Mouse (Mus musculus) B cell, adult (primary cell): Measurements from ENCODE around the gene Olfr1344. TPM values are rescaled to one million over a fixed set of nuclear protein-coding genes. Genes with fewer than 3 reads are reported as not detected.

Source experiments
- total RNA-seq: library from RNA; stranded (reverse); gene quantifications from 4 replicates; pipeline ENCODE4 v1.2.4, GENCODE M21; 2023; ENCODE audit not compliant: inconsistent age

The Olfr1344 gene
- not detected in 4 replicates for total RNA-seq

DNA sequence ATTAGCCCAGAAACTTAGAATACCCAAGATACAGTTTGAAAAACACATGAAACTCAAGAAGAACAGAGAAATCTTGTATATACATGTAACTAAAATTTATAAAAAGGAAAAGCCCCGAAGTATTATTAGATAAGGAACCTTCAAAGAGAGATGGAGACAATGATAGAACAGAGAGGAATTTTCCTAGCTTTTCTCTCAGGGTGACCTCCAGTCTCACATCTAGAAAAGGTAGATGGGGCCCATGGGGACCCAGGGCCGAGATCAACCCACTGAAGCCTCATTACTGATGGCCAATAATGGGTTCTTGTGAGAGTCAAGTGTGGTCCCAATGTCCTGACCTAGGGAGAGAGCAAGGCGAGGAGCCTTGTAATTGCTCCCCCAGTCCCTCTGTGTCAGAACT, at the start of gene Olfr1344:
TSS of gene Olfr1344 (plus strand) at position 301 of the 400 bp plus-strand sequence.

DNA sequence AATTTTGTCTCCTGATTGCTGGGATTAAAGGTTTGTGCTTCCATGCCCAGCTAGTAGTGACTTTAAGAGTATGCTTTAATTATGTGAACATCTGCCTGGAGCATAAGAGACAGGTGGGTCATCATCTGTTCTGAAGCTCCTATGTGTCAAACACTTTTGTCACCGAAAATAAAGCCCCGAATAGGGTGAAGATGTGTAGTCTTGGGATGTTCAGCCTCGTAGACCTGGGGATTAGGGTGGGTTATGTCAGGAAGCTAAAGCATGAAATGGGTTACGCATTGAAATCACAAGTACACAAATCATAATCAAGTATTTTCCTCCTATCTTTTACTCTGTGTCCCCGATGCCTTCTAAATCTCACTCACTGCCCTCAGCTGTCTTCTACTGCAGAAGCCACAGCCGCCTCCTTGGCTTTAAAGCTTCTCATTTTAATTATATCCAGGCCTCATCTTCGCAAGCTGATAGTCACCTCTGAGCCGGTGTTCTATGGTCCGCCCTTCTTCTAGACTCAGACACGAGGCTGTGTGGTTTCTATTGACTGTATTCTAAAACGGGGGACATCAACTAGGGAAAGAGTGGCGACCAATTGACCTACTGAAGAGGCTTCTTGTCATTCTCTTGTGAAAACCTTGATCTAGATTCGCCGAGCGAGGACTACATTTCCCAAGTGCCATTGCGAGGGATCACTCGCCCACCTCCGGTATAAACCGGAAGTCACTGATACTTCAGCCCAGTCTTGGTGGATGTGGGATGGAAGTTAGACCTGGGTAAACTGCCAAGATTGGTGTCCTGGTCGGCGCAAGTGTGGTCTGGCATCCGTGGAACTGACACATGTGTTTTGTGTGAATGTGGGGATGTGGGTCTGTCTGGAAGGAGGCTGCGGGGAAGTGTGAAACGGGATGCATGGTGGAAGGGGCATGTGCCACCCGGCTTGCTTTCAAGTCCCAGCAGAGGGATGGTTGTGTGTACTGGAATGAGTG, 40.2 kb upstream of the Olfr1344 start, which contains the start of gene Smim17:
TSS of gene Smim17 (plus strand) at position 720 of the 980 bp plus-strand sequence.

DNA sequence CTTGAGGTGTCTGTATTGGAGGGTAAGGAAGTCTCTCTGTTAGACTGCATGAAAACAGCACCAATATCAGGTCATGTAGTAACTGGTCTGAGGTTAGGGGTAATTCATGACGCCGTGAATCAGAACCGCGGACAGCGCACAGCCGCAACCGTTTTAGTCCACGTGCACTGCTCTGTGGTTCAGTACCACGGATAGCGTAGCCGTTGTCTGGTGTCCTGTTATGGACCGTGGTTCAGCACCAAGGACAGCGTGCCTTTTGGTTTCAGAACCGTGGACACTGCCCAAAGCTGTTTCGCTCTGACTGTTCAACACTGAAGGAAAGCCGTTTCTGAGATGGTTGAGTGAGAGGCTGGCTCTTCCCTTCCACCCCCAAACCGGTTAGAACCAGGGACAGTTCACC, 28.4 kb upstream of the Olfr1344 start, which contains the start of gene Gm20715:
TSS of gene Gm20715 (plus strand) at position 235 of the 400 bp plus-strand sequence.

DNA sequence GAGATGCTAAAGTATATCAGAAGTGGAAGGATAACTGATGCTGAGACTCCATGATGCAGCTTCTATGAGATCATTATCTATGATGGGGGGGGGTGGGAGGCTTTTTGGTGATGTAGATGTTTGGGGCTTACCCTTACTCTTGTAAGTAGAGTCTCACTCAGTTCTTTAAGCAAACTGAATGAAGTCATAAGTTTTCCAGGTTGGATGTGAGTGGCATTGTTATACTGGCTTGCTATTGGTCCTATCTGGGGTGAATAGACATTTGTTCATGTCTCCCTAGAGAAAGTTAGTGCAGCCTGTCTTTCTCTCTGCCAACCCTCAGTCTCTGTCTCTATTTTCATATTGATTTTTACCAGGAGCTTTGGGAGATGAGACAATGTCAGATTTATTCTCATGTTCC, 17.4 kb downstream of the Olfr1344 start, which contains the start of gene Olfr1336:
TSS of gene Olfr1336 (plus strand) at position 301 of the 400 bp plus-strand sequence.

DNA sequence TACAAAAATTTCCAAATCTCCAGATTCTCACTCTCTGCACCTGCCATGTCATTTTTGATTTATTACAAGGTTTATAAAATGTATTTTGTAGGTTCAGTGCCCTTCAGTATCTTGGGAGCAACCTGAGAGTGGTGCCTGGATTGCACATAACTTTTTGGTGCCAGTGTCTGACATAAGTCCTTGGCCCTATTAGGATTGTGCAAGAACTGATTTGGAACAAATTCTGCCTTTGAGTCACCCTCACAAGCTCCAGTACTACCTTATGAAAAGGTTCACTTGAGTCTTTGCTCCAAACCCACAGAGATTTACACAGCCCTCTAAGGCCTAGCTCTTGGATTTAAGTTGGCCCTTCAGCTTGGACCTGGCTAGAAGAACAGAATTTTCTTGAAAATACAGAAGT, 28.5 kb downstream of the Olfr1344 start, which contains the start of gene Olfr1346:
TSS of gene Olfr1346 (plus strand) at position 151 of the 400 bp plus-strand sequence.

DNA sequence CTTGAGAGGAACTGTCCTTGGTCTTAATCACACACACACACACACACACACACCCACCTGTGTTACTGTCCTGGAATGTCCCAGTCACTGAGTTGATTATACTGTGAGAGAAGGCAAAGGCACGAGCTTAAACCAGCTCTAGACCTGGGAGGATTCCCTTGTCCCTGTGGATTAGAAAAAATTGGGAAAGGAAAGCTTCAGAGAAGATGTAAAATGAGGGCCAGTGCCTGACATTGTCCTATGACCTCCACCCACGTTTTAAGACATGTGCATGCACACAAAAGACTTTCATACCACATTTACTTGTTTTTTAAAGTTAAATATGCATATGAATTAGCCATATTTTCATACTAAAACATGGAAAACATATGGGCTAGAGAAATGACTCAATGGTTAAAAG, 48.4 kb downstream of the Olfr1344 start, which contains the start of gene Olfr5:
TSS of gene Olfr5 (minus strand) at position 101 of the 400 bp plus-strand sequence.

Other genes starting within 250 kb of the Olfr1344 start
- not detected in 4 replicates for gene Galp, start 241.6 kb upstream of the Olfr1344 start, total RNA-seq
- not detected in 4 replicates for gene Zscan5b, start 216.4 kb upstream of the Olfr1344 start, total RNA-seq
- gene Epp13, start 186.0 kb upstream of the Olfr1344 start, total RNA-seq: not detected in 4 replicates
- gene Zfp667, start 152.1 kb upstream of the Olfr1344 start, total RNA-seq: 7.2 to 8.5 TPM (median 7.8 TPM) in 4 replicates
- 1.6 to 4.0 TPM (median 2.1 TPM) in 4 replicates for gene Zfp583, start 107.4 kb upstream of the Olfr1344 start, total RNA-seq
- 0.48 to 0.99 TPM (median 0.68 TPM) in 4 replicates for gene Gm3854, start 94.9 kb upstream of the Olfr1344 start, total RNA-seq
- gene Zfp78, start 75.4 kb upstream of the Olfr1344 start, total RNA-seq: 1.1 to 2.4 TPM (median 1.8 TPM) in 4 replicates
- 3.7 to 6.1 TPM (median 4.8 TPM) in 4 replicates for gene Zfp28, start 55.4 kb upstream of the Olfr1344 start, total RNA-seq
- not detected in 4 replicates for gene Smim17, start 40.0 kb upstream of the Olfr1344 start, total RNA-seq
- gene Gm20715, start 28.4 kb upstream of the Olfr1344 start, total RNA-seq: not detected in 4 replicates
- gene Olfr1336, start 17.5 kb downstream of the Olfr1344 start, total RNA-seq: 0.09 to 0.16 TPM (median 0.15 TPM) in 3 of 4 replicates, not detected in the other
- not detected in 4 replicates for gene Olfr1346, start 28.4 kb downstream of the Olfr1344 start, total RNA-seq
- not detected in 4 replicates for gene Olfr5, start 48.3 kb downstream of the Olfr1344 start, total RNA-seq
- not detected in 4 replicates for gene Olfr1347, start 61.1 kb downstream of the Olfr1344 start, total RNA-seq
- gene Olfr1348, start 70.1 kb downstream of the Olfr1344 start, total RNA-seq: not detected in 4 replicates
- gene Olfr1349, start 84.3 kb downstream of the Olfr1344 start, total RNA-seq: not detected in 4 replicates
- not detected in 4 replicates for gene Olfr1350, start 126.2 kb downstream of the Olfr1344 start, total RNA-seq